In genomic region chr7:27179217-27179918, GRCm38 (mm10) we compare ENCODE assay signal across 9 mouse cellular contexts. TPM values are rescaled to one million over a fixed set of nuclear protein-coding genes. Genes with fewer than 3 reads are reported as not detected.
DNase-seq lines count a peak whose midpoint lies in the region; ATAC-seq and TF ChIP-seq lines count a peak whose summit lies in the region.
"Had no signal": no experiment of that assay in that cellular context is flagged by ENCODE, and none has a peak within 500 bp of the region (broad histone marks: within the 10 kb centered on the region; RNA-seq: fewer than 3 reads in every experiment).

No protein-coding gene starts in this region.

- H3K79me2 ChIP-seq in MEL (ENCODE audit: control insufficient read depth, insufficient read depth, low read length, poor library complexity) = no peaks in the 10 kb centered on the region; the same call in 1 of the 2 replicates

- no peaks in the 10 kb centered on the region for H3K9me3 ChIP-seq in heart, embryonic 13.5 days
- H3K9me3 ChIP-seq in MEL (replicated peaks; ENCODE audit: insufficient read depth, low read length) = no peaks in the 10 kb centered on the region
- H3K9me3 ChIP-seq in heart, postnatal 0 days (replicated peaks; ENCODE audit: control insufficient read depth, low read length) = no peaks in the 10 kb centered on the region
- no peaks in the 10 kb centered on the region for H3K9me3 ChIP-seq in midbrain, embryonic 12.5 days

- ATAC-seq in heart, embryonic 13.5 days (ENCODE audit: extremely low read depth, insufficient number of reproducible peaks, low FRiP score, low TSS enrichment) = no peak
- ATAC-seq in heart, postnatal 0 days (ENCODE audit: insufficient read depth, low read depth) = no peak
- ATAC-seq in midbrain, embryonic 12.5 days (ENCODE audit: low FRiP score, low read depth) = peak; percentile 2; the same call in 1 of the 2 replicates
- no peak for ATAC-seq in monocyte, adult 5-6 weeks (replicated peaks; ENCODE audit: insufficient number of reproducible peaks, low FRiP score, low TSS enrichment, poor library complexity, severe bottlenecking)

- no peak; a peak in 2 of 4 replicates for TF ChIP-seq POLR2A in MEL (IDR thresholded peaks at IDR 0.05; ENCODE audit: control insufficient read depth in 1 of 2, insufficient read depth in 1 of 2, low read depth in 1 of 2, low read length in 2 of 2, poor library complexity in 1 of 2)

- intact Hi-C loops in heart, postnatal 36 days (cut with DNase I) = loop anchor here (1.0 to 2.0 kb wide), 2 partner anchors 16 to 17 kb away; partner anchors contain the start of gene BC024978

- TF ChIP-seq RAD21 in MEL (IDR thresholded peaks at IDR 0.05; ENCODE audit: low read depth, low read length) = no peak

- H3K27me3 ChIP-seq in heart, embryonic 13.5 days (replicated peaks) = no peaks in the 10 kb centered on the region
- no peaks in the 10 kb centered on the region for H3K27me3 ChIP-seq in MEL (ENCODE audit: control insufficient read depth in 1 of 2, insufficient read depth in 2 of 2, low read length in 2 of 2)
- no peaks in the 10 kb centered on the region for H3K27me3 ChIP-seq in heart, postnatal 0 days (ENCODE audit: control insufficient read depth, insufficient read depth, low read length)
- H3K27me3 ChIP-seq in midbrain, embryonic 12.5 days = no peaks in the 10 kb centered on the region

- H3K4me3 ChIP-seq in heart, embryonic 13.5 days = peak overlapping the region; percentile 82
- peak overlapping the region; percentile 42 to 84 for H3K4me3 ChIP-seq in MEL (ENCODE audit: control insufficient read depth in 1 of 2, insufficient read depth in 1 of 2, low read depth in 2 of 2, low read length in 2 of 2)
- H3K4me3 ChIP-seq in heart, postnatal 0 days (ENCODE audit: low read depth, low read length) = peak overlapping the region; percentile 80
- H3K4me3 ChIP-seq in midbrain, embryonic 12.5 days = peak overlapping the region; percentile 72

- no peak for DNase-seq in heart, postnatal 36 days
- DNase-seq in MEL (ENCODE audit: low read depth, low spot score) = peak; percentile 29
- DNase-seq in heart, postnatal 0 days (ENCODE audit: low spot score) = no peak
- DNase-seq in urinary bladder, postnatal 36 days (ENCODE audit: low spot score in 2 of 2) = no peak
- DNase-seq in urinary bladder, postnatal 10 days (ENCODE audit: low spot score) = no peak

- H3K27ac ChIP-seq in heart, embryonic 13.5 days (replicated peaks) = peak overlapping the region; percentile 81
- peak overlapping the region; percentile 23 for H3K27ac ChIP-seq in MEL (ENCODE audit: control insufficient read depth, low read depth, low read length)
- H3K27ac ChIP-seq in heart, postnatal 0 days (ENCODE audit: low read depth) = peak overlapping the region; percentile 75
- H3K27ac ChIP-seq in midbrain, embryonic 12.5 days (replicated peaks) = peak overlapping the region; percentile 93

- no peak for TF ChIP-seq CTCF in MEL (IDR thresholded peaks at IDR 0.05 in 2 of 3, conservative IDR thresholded peaks at IDR 0.05 in 1 of 3; ENCODE audit: control insufficient read depth in 1 of 3, insufficient read depth in 1 of 3, low read depth in 2 of 3, low read length in 3 of 3, poor library complexity in 1 of 3, severe bottlenecking in 1 of 3)
- no peak for TF ChIP-seq CTCF in heart, postnatal 0 days (IDR thresholded peaks at IDR 0.05; ENCODE audit: low read depth)

- TF ChIP-seq EP300 in MEL (IDR thresholded peaks at IDR 0.05; ENCODE audit: low read depth in 1 of 2, low read length in 2 of 2) = no peak
- no peak for TF ChIP-seq EP300 in heart, postnatal 0 days (IDR thresholded peaks at IDR 0.05; ENCODE audit: low read depth)

- peak overlapping the region; percentile 74 for H3K4me2 ChIP-seq in heart, embryonic 13.5 days
- peak overlapping the region; percentile 59 for H3K4me2 ChIP-seq in heart, postnatal 0 days (ENCODE audit: low read depth, low read length)
- H3K4me2 ChIP-seq in midbrain, embryonic 12.5 days (replicated peaks) = peak overlapping the region; percentile 52

- H3K4me1 ChIP-seq in heart, embryonic 13.5 days = peaks cover 24% of the 10 kb centered on the region
- H3K4me1 ChIP-seq in MEL (ENCODE audit: control insufficient read depth in 1 of 2, insufficient read depth in 2 of 2, low read length in 2 of 2) = peaks cover 0 to 12% of the 10 kb centered on the region in 2 experiments; a peak in 3 of 4 replicates
- H3K4me1 ChIP-seq in heart, postnatal 0 days (ENCODE audit: control insufficient read depth, insufficient read depth) = peaks cover 12% of the 10 kb centered on the region
- H3K4me1 ChIP-seq in midbrain, embryonic 12.5 days = peaks cover 12% of the 10 kb centered on the region

- 43% methylated on average over 16 of the region's 16 CpGs for WGBS in heart, embryonic 13.5 days
- 43% methylated on average over 16 of the region's 16 CpGs for WGBS in heart, postnatal 0 days
- WGBS in midbrain, embryonic 12.5 days = 46% methylated on average over 16 of the region's 16 CpGs

- H3K9ac ChIP-seq in heart, embryonic 13.5 days = peak overlapping the region; percentile 77
- peak overlapping the region; percentile 30 for H3K9ac ChIP-seq in MEL (ENCODE audit: control insufficient read depth, low read depth, low read length, poor library complexity, severe bottlenecking)
- no peak overlapping the region for H3K9ac ChIP-seq in heart, postnatal 0 days (replicated peaks; ENCODE audit: low read depth, low read length)
- H3K9ac ChIP-seq in midbrain, embryonic 12.5 days (replicated peaks) = peak overlapping the region; percentile 47; the same call in 1 of the 2 replicates

- H3K36me3 ChIP-seq in heart, embryonic 13.5 days = peaks cover 29% of the 10 kb centered on the region
- H3K36me3 ChIP-seq in MEL (ENCODE audit: control insufficient read depth in 1 of 2, insufficient read depth in 2 of 2, low read length in 2 of 2) = peaks cover 0 to 6% of the 10 kb centered on the region in 2 experiments; a peak in 2 of 4 replicates
- peaks cover 6% of the 10 kb centered on the region for H3K36me3 ChIP-seq in heart, postnatal 0 days (replicated peaks; ENCODE audit: control insufficient read depth, insufficient read depth, low read length)
- H3K36me3 ChIP-seq in midbrain, embryonic 12.5 days = peaks cover 20% of the 10 kb centered on the region

RNA-seq across cellular contexts. Expression of gene Rab4b, which starts 0.7 kb away (rescaled TPM):
- 48.6 and 48.8 TPM in 2 replicates for polyA plus RNA-seq in heart, embryonic 13.5 days (2015; fragmentation: Nextera tagmentation; extraction: Ambion mirVana)
- 10 to 100 TPM; 14.5 to 15.7 TPM for total RNA-seq in heart, postnatal 36 days (2021)
- 6.7 and 9.7 TPM in 2 replicates for total RNA-seq in MEL (2012; rRNA removed)
- polyA plus RNA-seq in MEL (2012; ENCODE audit: insufficient read depth in 1 of 2, insufficient read length in 2 of 2, low read depth in 1 of 2, low replicate concordance in 2 of 2, missing spikeins in 1 of 2) = 10 to 100 TPM in 1 of 2 experiments, not detected in 1; 32.6 TPM
- 42.5 and 74.2 TPM in 2 replicates for total RNA-seq in heart, postnatal 0 days (2014; rRNA removed; ENCODE audit: low replicate concordance)
- 44.4 and 45.9 TPM in 2 replicates for polyA plus RNA-seq in heart, postnatal 0 days (2015; fragmentation: Nextera tagmentation; extraction: Ambion mirVana)
- 82.9 and 83.0 TPM in 2 replicates for polyA plus RNA-seq in midbrain, embryonic 12.5 days (2016; fragmentation: Nextera tagmentation; extraction: Ambion mirVana)
- total RNA-seq in monocyte, adult 5-6 weeks (2017) = 19.0 to 40.2 TPM (median 40.1 TPM) in 3 replicates

RNA-seq across cellular contexts. Expression of gene Gm21983, which starts 1.5 kb away (rescaled TPM):
- polyA plus RNA-seq in heart, embryonic 13.5 days (2015; fragmentation: Nextera tagmentation; extraction: Ambion mirVana) = 0.31 TPM in 1 of 2 replicates, not detected in the other
- total RNA-seq in heart, postnatal 36 days (2021) = not detected
- not detected in 2 replicates for total RNA-seq in MEL (2012; rRNA removed)
- under 1 TPM in 1 of 2 experiments, not detected in 1; 0.22 TPM for polyA plus RNA-seq in MEL (2012; ENCODE audit: insufficient read depth in 1 of 2, insufficient read length in 2 of 2, low read depth in 1 of 2, low replicate concordance in 2 of 2, missing spikeins in 1 of 2)
- not detected in 2 replicates for total RNA-seq in heart, postnatal 0 days (2014; rRNA removed; ENCODE audit: low replicate concordance)
- 0.15 TPM in 1 of 2 replicates, not detected in the other for polyA plus RNA-seq in heart, postnatal 0 days (2015; fragmentation: Nextera tagmentation; extraction: Ambion mirVana)
- 0.59 TPM in 1 of 2 replicates, not detected in the other for polyA plus RNA-seq in midbrain, embryonic 12.5 days (2016; fragmentation: Nextera tagmentation; extraction: Ambion mirVana)
- total RNA-seq in monocyte, adult 5-6 weeks (2017) = not detected in 3 replicates
- total RNA-seq: layer of hippocampus, postnatal 14 days had no signal

RNA-seq across cellular contexts. Expression of gene Mia, which starts 1.6 kb away (rescaled TPM):
- polyA plus RNA-seq in heart, embryonic 13.5 days (2015; fragmentation: Nextera tagmentation; extraction: Ambion mirVana) = 4.3 and 4.8 TPM in 2 replicates
- not detected for total RNA-seq in heart, postnatal 36 days (2021)
- total RNA-seq in MEL (2012; rRNA removed) = 2.0 and 2.1 TPM in 2 replicates
- 1 to 10 TPM in 1 of 2 experiments, not detected in 1; 2.8 TPM for polyA plus RNA-seq in MEL (2012; ENCODE audit: insufficient read depth in 1 of 2, insufficient read length in 2 of 2, low read depth in 1 of 2, low replicate concordance in 2 of 2, missing spikeins in 1 of 2)
- not detected in 2 replicates for total RNA-seq in heart, postnatal 0 days (2014; rRNA removed; ENCODE audit: low replicate concordance)
- polyA plus RNA-seq in heart, postnatal 0 days (2015; fragmentation: Nextera tagmentation; extraction: Ambion mirVana) = 0.25 and 0.38 TPM in 2 replicates
- 5.1 and 11.1 TPM in 2 replicates for polyA plus RNA-seq in midbrain, embryonic 12.5 days (2016; fragmentation: Nextera tagmentation; extraction: Ambion mirVana)
- total RNA-seq in monocyte, adult 5-6 weeks (2017) = 2.7 TPM in 1 of 3 replicates, not detected in the others

RNA-seq across cellular contexts. Expression of gene Egln2, which starts 12.8 kb away (rescaled TPM):
- 48.1 and 52.7 TPM in 2 replicates for polyA plus RNA-seq in heart, embryonic 13.5 days (2015; fragmentation: Nextera tagmentation; extraction: Ambion mirVana)
- 10 to 100 TPM; 59.3 to 61.7 TPM for total RNA-seq in heart, postnatal 36 days (2021)
- 61.8 and 69.5 TPM in 2 replicates for total RNA-seq in MEL (2012; rRNA removed)
- 10 to 100 TPM in 1 of 2 experiments, not detected in 1; 80.1 TPM for polyA plus RNA-seq in MEL (2012; ENCODE audit: insufficient read depth in 1 of 2, insufficient read length in 2 of 2, low read depth in 1 of 2, low replicate concordance in 2 of 2, missing spikeins in 1 of 2)
- 71.5 and 76.5 TPM in 2 replicates for total RNA-seq in heart, postnatal 0 days (2014; rRNA removed; ENCODE audit: low replicate concordance)
- 42.1 and 42.8 TPM in 2 replicates for polyA plus RNA-seq in heart, postnatal 0 days (2015; fragmentation: Nextera tagmentation; extraction: Ambion mirVana)
- polyA plus RNA-seq in midbrain, embryonic 12.5 days (2016; fragmentation: Nextera tagmentation; extraction: Ambion mirVana) = 94.2 and 100 TPM in 2 replicates
- total RNA-seq in monocyte, adult 5-6 weeks (2017) = 51.9 to 73.8 TPM (median 54.0 TPM) in 3 replicates

RNA-seq across cellular contexts. Expression of gene BC024978, which starts 16.2 kb away (rescaled TPM):
- 2.9 and 3.1 TPM in 2 replicates for polyA plus RNA-seq in heart, embryonic 13.5 days (2015; fragmentation: Nextera tagmentation; extraction: Ambion mirVana)
- total RNA-seq in heart, postnatal 36 days (2021) = 10 to 100 TPM; 16.3 to 16.6 TPM
- 1.6 and 2.1 TPM in 2 replicates for total RNA-seq in MEL (2012; rRNA removed)
- polyA plus RNA-seq in MEL (2012; ENCODE audit: insufficient read depth in 1 of 2, insufficient read length in 2 of 2, low read depth in 1 of 2, low replicate concordance in 2 of 2, missing spikeins in 1 of 2) = 1 to 10 TPM in 1 of 2 experiments, not detected in 1; 7.1 TPM
- 1.8 and 4.8 TPM in 2 replicates for total RNA-seq in heart, postnatal 0 days (2014; rRNA removed; ENCODE audit: low replicate concordance)
- polyA plus RNA-seq in heart, postnatal 0 days (2015; fragmentation: Nextera tagmentation; extraction: Ambion mirVana) = 2.0 and 2.1 TPM in 2 replicates
- 3.9 and 4.5 TPM in 2 replicates for polyA plus RNA-seq in midbrain, embryonic 12.5 days (2016; fragmentation: Nextera tagmentation; extraction: Ambion mirVana)
- 0.53 to 4.7 TPM (median 1.0 TPM) in 3 replicates for total RNA-seq in monocyte, adult 5-6 weeks (2017)

Comparison
In these comparisons a context has a peak if more than half of its experiments do, and no peak if none do; other contexts are left out.
1. H3K27ac ChIP-seq: peak in every context shown above with its lines; median percentile 93 in midbrain, embryonic 12.5 days; 81 in heart, embryonic 13.5 days; 75 in heart, postnatal 0 days; 23 in MEL.